9 mouse cellular contexts compared by ENCODE assay signal in the genomic region with DNA sequence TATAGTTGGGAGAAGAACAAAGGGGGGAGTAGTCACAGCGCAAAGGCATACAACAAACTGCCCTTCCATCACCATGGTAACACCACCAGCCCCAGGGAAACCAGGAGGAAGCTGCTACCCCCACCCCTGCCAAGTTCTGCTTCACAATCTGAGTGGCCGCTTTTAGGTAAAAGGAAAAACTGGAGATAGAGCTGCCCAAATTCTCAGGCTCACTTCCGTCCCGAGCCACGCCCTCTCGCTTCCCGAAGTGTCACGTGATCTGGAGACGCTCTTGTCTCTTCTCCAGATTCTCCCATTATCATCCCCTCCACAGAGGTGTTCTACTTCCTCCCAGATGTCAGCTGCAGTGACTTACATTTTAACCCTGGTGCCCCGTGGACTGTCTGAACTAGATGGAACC.
A peak's percentile ranks its signal among the peaks of the same experiment; 100 is the strongest.
DNase-seq lines count a peak whose midpoint lies in the region; ATAC-seq lines count a peak whose summit lies in the region.
"Had no signal": no experiment of that assay in that cellular context is flagged by ENCODE, and none has a peak within 500 bp of the region (broad histone marks: within the 10 kb centered on the region; RNA-seq: fewer than 3 reads in every experiment).

No protein-coding gene starts in this region.

- WGBS in hindbrain, embryonic 16.5 days = 57% methylated on average over 10 of the region's 10 CpGs
- WGBS in neural tube, embryonic 15.5 days = 64% methylated on average over 10 of the region's 10 CpGs

- no peaks in the 10 kb centered on the region for H3K27me3 ChIP-seq in hindbrain, embryonic 16.5 days (replicated peaks; ENCODE audit: control insufficient read depth, insufficient read depth, low read length)
- H3K27me3 ChIP-seq in neural tube, embryonic 15.5 days (replicated peaks) = no peaks in the 10 kb centered on the region
- H3K27me3 ChIP-seq: lung, embryonic 15.5 days had no signal

- H3K4me2 ChIP-seq in hindbrain, embryonic 16.5 days (ENCODE audit: low read length) = no peak overlapping the region
- H3K4me2 ChIP-seq in neural tube, embryonic 15.5 days = peak overlapping the region; percentile 22
- H3K4me2 ChIP-seq: lung, embryonic 15.5 days had no signal

- peak overlapping the region; percentile 48; the same call in 1 of the 2 replicates for H3K27ac ChIP-seq in hindbrain, embryonic 16.5 days (ENCODE audit: low read depth, low read length)
- H3K27ac ChIP-seq in neural tube, embryonic 15.5 days (replicated peaks) = peak overlapping the region; percentile 34; the same call in 1 of the 2 replicates
- H3K27ac ChIP-seq: lung, embryonic 15.5 days had no signal

- no peaks in the 10 kb centered on the region for H3K36me3 ChIP-seq in hindbrain, embryonic 16.5 days (ENCODE audit: control insufficient read depth, insufficient read depth, low read length)
- no peaks in the 10 kb centered on the region for H3K36me3 ChIP-seq in neural tube, embryonic 15.5 days
- H3K36me3 ChIP-seq: lung, embryonic 15.5 days had no signal

- H3K9ac ChIP-seq in hindbrain, embryonic 16.5 days (ENCODE audit: low read depth, low read length) = no peak overlapping the region
- H3K9ac ChIP-seq in neural tube, embryonic 15.5 days (replicated peaks) = no peak overlapping the region
- H3K9ac ChIP-seq: lung, embryonic 15.5 days had no signal

- no peaks in the 10 kb centered on the region for H3K9me3 ChIP-seq in hindbrain, embryonic 16.5 days (ENCODE audit: control insufficient read depth, low read length)
- H3K9me3 ChIP-seq in neural tube, embryonic 15.5 days (replicated peaks) = no peaks in the 10 kb centered on the region
- H3K9me3 ChIP-seq: lung, embryonic 15.5 days had no signal

- DNase-seq in layer of hippocampus, adult 11-12 months (ENCODE audit: low spot score) = peak; percentile 24
- DNase-seq in layer of hippocampus, adult 9-10 months (ENCODE audit: low spot score) = no peak
- no peak for DNase-seq in urinary bladder, postnatal 10 days (ENCODE audit: low spot score)
- DNase-seq in embryo, embryonic 9.5 days (ENCODE audit: extremely low spot score) = no peak
- DNase-seq in layer of hippocampus, postnatal 36 days = no peak

- H3K4me3 ChIP-seq in hindbrain, embryonic 16.5 days (ENCODE audit: low read length) = no peak overlapping the region
- H3K4me3 ChIP-seq in neural tube, embryonic 15.5 days (replicated peaks) = no peak overlapping the region
- H3K4me3 ChIP-seq: lung, embryonic 15.5 days had no signal

- peak; percentile 90 for ATAC-seq in common myeloid progenitor, adult 5-6 weeks (replicated peaks; ENCODE audit: low read depth, poor library complexity, severe bottlenecking)
- peak; percentile 85 for ATAC-seq in hindbrain, embryonic 16.5 days
- peak; percentile 78 for ATAC-seq in neural tube, embryonic 15.5 days (ENCODE audit: low FRiP score)

- peaks cover 10% of the 10 kb centered on the region for H3K4me1 ChIP-seq in hindbrain, embryonic 16.5 days (ENCODE audit: control insufficient read depth, insufficient read depth, low read depth, low read length)
- H3K4me1 ChIP-seq in neural tube, embryonic 15.5 days = peaks cover 8% of the 10 kb centered on the region
- H3K4me1 ChIP-seq: lung, embryonic 15.5 days had no signal
